ENCODE assay signal across 8 mouse cellular contexts in the genomic region with DNA sequence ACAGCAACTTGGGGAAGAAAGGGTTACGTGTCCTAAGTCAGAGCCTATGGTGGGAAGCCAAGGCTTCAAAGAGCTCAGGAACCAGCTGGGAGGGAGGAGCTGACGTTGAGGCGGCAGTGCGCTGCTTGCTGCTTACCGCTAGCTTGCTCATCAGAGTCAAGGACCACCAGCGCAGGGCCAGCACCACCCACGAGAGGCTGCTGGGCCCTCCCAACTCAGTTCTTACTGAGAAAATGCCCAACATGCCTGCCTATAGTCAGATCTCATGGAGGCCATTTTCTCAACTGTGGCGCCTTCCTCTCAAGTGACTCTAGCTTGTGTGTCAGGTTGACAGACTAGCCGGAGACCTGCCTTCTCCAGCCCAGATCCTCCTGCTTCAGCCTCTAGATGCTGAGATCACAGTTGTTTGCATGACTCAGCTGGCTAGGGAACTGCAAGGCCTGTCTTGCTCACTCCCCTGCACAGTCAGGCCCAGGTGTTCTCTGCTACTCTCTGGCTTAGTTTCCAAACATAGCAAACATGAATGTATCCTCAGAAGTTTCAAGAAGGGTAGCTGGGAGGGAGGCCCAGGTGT. TPM values are rescaled to one million over a fixed set of nuclear protein-coding genes. Genes with fewer than 3 reads are reported as not detected.
DNase-seq lines count a peak whose midpoint lies in the region; ATAC-seq lines count a peak whose summit lies in the region.

No protein-coding gene starts in this region.

- H3K4me2 ChIP-seq in forebrain, embryonic 15.5 days (replicated peaks) = no peak overlapping the region
- peak overlapping the region; percentile 30 for H3K4me2 ChIP-seq in limb, embryonic 12.5 days

- 19% methylated on average over 9 of the region's 9 CpGs for WGBS in forebrain, embryonic 15.5 days
- 19% methylated on average over 9 of the region's 9 CpGs for WGBS in limb, embryonic 12.5 days

- H3K27ac ChIP-seq in forebrain, embryonic 15.5 days (replicated peaks) = peak overlapping the region; percentile 55; the same call in 1 of the 2 replicates
- H3K27ac ChIP-seq in limb, embryonic 12.5 days = peak overlapping the region; percentile 56

- no peak for DNase-seq in frontal cortex, postnatal 10 days (ENCODE audit: low spot score in 2 of 2)
- peak; percentile 61 for DNase-seq in NIH3T3 (ENCODE audit: low read depth)
- DNase-seq in neural tube, embryonic 10.5 days (ENCODE audit: extremely low spot score, low spot score) = peak; percentile 49
- DNase-seq in layer of hippocampus, adult 8-10 months (ENCODE audit: low spot score in 2 of 2) = no peak
- no peak for DNase-seq in adrenal gland, postnatal 10 days

- no peaks in the 10 kb centered on the region for H3K36me3 ChIP-seq in forebrain, embryonic 15.5 days
- H3K36me3 ChIP-seq in limb, embryonic 12.5 days = no peaks in the 10 kb centered on the region

- H3K4me1 ChIP-seq in forebrain, embryonic 15.5 days = peaks cover 23% of the 10 kb centered on the region
- H3K4me1 ChIP-seq in limb, embryonic 12.5 days (replicated peaks) = peaks cover 32% of the 10 kb centered on the region

- ATAC-seq in frontal cortex, adult (ENCODE audit: low TSS enrichment) = peak; percentile 36; the same call in 1 of the 2 replicates
- ATAC-seq in forebrain, embryonic 15.5 days (replicated peaks) = peak; percentile 78
- no peak for ATAC-seq in limb, embryonic 12.5 days (ENCODE audit: insufficient number of reproducible peaks, insufficient read depth, low FRiP score, low TSS enrichment, low read depth)

- H3K27me3 ChIP-seq in forebrain, embryonic 15.5 days = no peaks in the 10 kb centered on the region
- no peaks in the 10 kb centered on the region for H3K27me3 ChIP-seq in limb, embryonic 12.5 days

- no peaks in the 10 kb centered on the region for H3K9me3 ChIP-seq in forebrain, embryonic 15.5 days
- no peaks in the 10 kb centered on the region for H3K9me3 ChIP-seq in limb, embryonic 12.5 days

- no peak overlapping the region for H3K4me3 ChIP-seq in forebrain, embryonic 15.5 days
- 0 out of 2 replicates have a peak overlapping the region, but pooled peaks have one; percentile 2 for H3K4me3 ChIP-seq in limb, embryonic 12.5 days (replicated peaks)

- no peak overlapping the region for H3K9ac ChIP-seq in forebrain, embryonic 15.5 days (replicated peaks)
- H3K9ac ChIP-seq in limb, embryonic 12.5 days (replicated peaks) = no peak overlapping the region

RNA-seq across cellular contexts. Expression of a gene that starts 51.7 kb away (rescaled TPM):
- 19.5 and 23.3 TPM in 2 replicates for polyA plus RNA-seq in forebrain, embryonic 15.5 days (2015; fragmentation: Nextera tagmentation; extraction: Ambion mirVana)
- 37.2 and 41.4 TPM in 2 replicates for polyA plus RNA-seq in limb, embryonic 12.5 days (2016; fragmentation: Nextera tagmentation; extraction: Ambion mirVana)
- total RNA-seq in layer of hippocampus, adult 8-10 months (2022) = 10 to 100 TPM; 10.4 to 20.8 (median 16.3) TPM
- 10 to 100 TPM; 29.0 to 34.8 TPM for total RNA-seq in adrenal gland, postnatal 10 days (2021)

RNA-seq across cellular contexts. Expression of a gene that starts 52.1 kb away (rescaled TPM):
- 66.9 and 67.9 TPM in 2 replicates for polyA plus RNA-seq in forebrain, embryonic 15.5 days (2015; fragmentation: Nextera tagmentation; extraction: Ambion mirVana)
- 74.9 and 78.0 TPM in 2 replicates for polyA plus RNA-seq in limb, embryonic 12.5 days (2016; fragmentation: Nextera tagmentation; extraction: Ambion mirVana)
- 10 to 100 TPM; 77.7 to 94.4 (median 88.1) TPM for total RNA-seq in layer of hippocampus, adult 8-10 months (2022)
- 10 to 100 TPM; 86.7 to 96.5 TPM for total RNA-seq in adrenal gland, postnatal 10 days (2021)

RNA-seq across cellular contexts. Expression of a gene that starts 54.3 kb away (rescaled TPM):
- polyA plus RNA-seq in forebrain, embryonic 15.5 days (2015; fragmentation: Nextera tagmentation; extraction: Ambion mirVana) = 1.2 and 1.7 TPM in 2 replicates
- 1.2 and 2.1 TPM in 2 replicates for polyA plus RNA-seq in limb, embryonic 12.5 days (2016; fragmentation: Nextera tagmentation; extraction: Ambion mirVana)
- 1 to 10 TPM; 3.1 to 7.1 (median 4.5) TPM for total RNA-seq in layer of hippocampus, adult 8-10 months (2022)
- total RNA-seq in adrenal gland, postnatal 10 days (2021) = 10 to 100 TPM; 13.4 to 14.2 TPM

Comparison
In these comparisons a context has a peak if more than half of its experiments do, and no peak if none do; other contexts are left out.
1. DNase-seq: peak in NIH3T3 (single experiment) and neural tube, embryonic 10.5 days (single experiment); none in frontal cortex, postnatal 10 days (0 of 2), layer of hippocampus, adult 8-10 months (0 of 2) and adrenal gland, postnatal 10 days (single experiment).